Mouse (Mus musculus): Measurements from ENCODE around the gene Dnm1.

- TF ChIP-seq EP300 (IDR thresholded peaks at IDR 0.05) (no peak), CTCF (IDR thresholded peaks at IDR 0.05) (no peak)
Observed at GRCm38 (mm10) chr2:32340836-32341633, 12.1 kb downstream of the Dnm1 start.

Measured in lung, postnatal 0 days (tissue).